10 mouse cellular contexts compared by ENCODE assay signal in the genomic region with DNA sequence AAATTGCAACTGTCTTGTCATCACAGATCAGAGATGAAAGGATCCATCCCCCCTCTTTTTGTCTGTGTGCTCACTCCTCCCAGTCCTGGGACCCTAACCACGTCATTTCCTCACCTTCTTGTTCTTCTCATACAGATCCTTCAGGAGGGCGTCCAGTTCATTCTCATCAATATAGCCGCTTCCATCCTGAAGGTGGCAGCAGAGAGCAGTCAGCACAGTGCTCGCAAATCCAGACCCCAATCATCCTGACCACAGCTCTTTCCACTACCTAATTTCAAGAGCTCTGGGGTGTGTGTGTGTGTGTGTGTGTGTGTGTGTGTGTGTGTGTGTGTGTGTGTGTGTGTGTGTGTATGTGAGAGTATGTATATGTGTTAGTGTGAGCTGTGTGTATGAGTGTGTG. TPM values are rescaled to one million over a fixed set of nuclear protein-coding genes. Genes with fewer than 3 reads are reported as not detected.
DNase-seq lines count a peak whose midpoint lies in the region; ATAC-seq and TF ChIP-seq lines count a peak whose summit lies in the region.
"Had no signal": no experiment of that assay in that cellular context is flagged by ENCODE, and none has a peak within 500 bp of the region (broad histone marks: within the 10 kb centered on the region; RNA-seq: fewer than 3 reads in every experiment).

No protein-coding gene starts in this region.

- no peaks in the 10 kb centered on the region for H3K36me3 ChIP-seq in thymus, adult 2 months (ENCODE audit: control insufficient read depth, insufficient read depth, low read length)
- H3K36me3 ChIP-seq in embryonic facial prominence, embryonic 11.5 days (replicated peaks; ENCODE audit: control insufficient read depth, insufficient read depth, low read depth, low read length) = no peaks in the 10 kb centered on the region
- H3K36me3 ChIP-seq in hindbrain, postnatal 0 days (ENCODE audit: insufficient read depth, low read length) = no peaks in the 10 kb centered on the region
- H3K36me3 ChIP-seq in limb, embryonic 11.5 days (ENCODE audit: control insufficient read depth, insufficient read depth, low read length) = no peaks in the 10 kb centered on the region
- H3K36me3 ChIP-seq in neural tube, embryonic 12.5 days = no peaks in the 10 kb centered on the region
- H3K36me3 ChIP-seq: heart, embryonic 13.5 days; stomach, embryonic 15.5 days had no signal

- no peak overlapping the region for H3K27ac ChIP-seq in thymus, adult 2 months (ENCODE audit: control insufficient read depth, insufficient read depth, low read length)
- no peak overlapping the region for H3K27ac ChIP-seq in bone marrow, adult 2 months (ENCODE audit: control insufficient read depth, insufficient read depth, low read depth, low read length, poor library complexity)
- no peak overlapping the region for H3K27ac ChIP-seq in embryonic facial prominence, embryonic 11.5 days (replicated peaks; ENCODE audit: low read depth, low read length)
- H3K27ac ChIP-seq in hindbrain, postnatal 0 days = no peak overlapping the region
- no peak overlapping the region for H3K27ac ChIP-seq in limb, embryonic 11.5 days (replicated peaks; ENCODE audit: low read depth, low read length)
- H3K27ac ChIP-seq in neural tube, embryonic 12.5 days = no peak overlapping the region
- H3K27ac ChIP-seq: heart, embryonic 13.5 days; stomach, embryonic 15.5 days had no signal

- no peak for TF ChIP-seq CTCF in thymus, adult 2 months (IDR thresholded peaks at IDR 0.05; ENCODE audit: borderline replicate concordance, control insufficient read depth, extremely low read depth, insufficient read depth, low read length, poor library complexity)
- TF ChIP-seq CTCF in bone marrow, adult 2 months (IDR thresholded peaks at IDR 0.05; ENCODE audit: control insufficient read depth, insufficient read depth, low read length) = peak; percentile 78
- peak; percentile 92 for TF ChIP-seq CTCF in hindbrain, postnatal 0 days (IDR thresholded peaks at IDR 0.05; ENCODE audit: low read depth)

- no peak for TF ChIP-seq POLR2A in thymus, adult 2 months (IDR thresholded peaks at IDR 0.05; ENCODE audit: control insufficient read depth, extremely low read depth, insufficient read depth, low read length, poor library complexity)
- no peak for TF ChIP-seq POLR2A in bone marrow, adult 2 months (IDR thresholded peaks at IDR 0.05; ENCODE audit: borderline replicate concordance, control insufficient read depth, low read depth, low read length)

- H3K9me3 ChIP-seq in embryonic facial prominence, embryonic 11.5 days (replicated peaks; ENCODE audit: control insufficient read depth, low read length) = no peaks in the 10 kb centered on the region
- no peaks in the 10 kb centered on the region for H3K9me3 ChIP-seq in hindbrain, postnatal 0 days (ENCODE audit: low read length)
- H3K9me3 ChIP-seq in limb, embryonic 11.5 days (ENCODE audit: control insufficient read depth, low read length) = no peaks in the 10 kb centered on the region
- no peaks in the 10 kb centered on the region for H3K9me3 ChIP-seq in neural tube, embryonic 12.5 days
- H3K9me3 ChIP-seq: heart, embryonic 13.5 days; stomach, embryonic 15.5 days had no signal

- no peak overlapping the region for H3K9ac ChIP-seq in embryonic facial prominence, embryonic 11.5 days (replicated peaks; ENCODE audit: low read length)
- H3K9ac ChIP-seq in hindbrain, postnatal 0 days (replicated peaks; ENCODE audit: low read length) = no peak overlapping the region
- no peak overlapping the region for H3K9ac ChIP-seq in limb, embryonic 11.5 days (ENCODE audit: low read length)
- no peak overlapping the region for H3K9ac ChIP-seq in neural tube, embryonic 12.5 days
- H3K9ac ChIP-seq: heart, embryonic 13.5 days; stomach, embryonic 15.5 days had no signal

- 0 out of 2 replicates have a peak, but pooled peaks have one; percentile 48 for ATAC-seq in embryonic facial prominence, embryonic 11.5 days (replicated peaks; ENCODE audit: insufficient number of reproducible peaks, low FRiP score, low TSS enrichment, low read depth)
- ATAC-seq in hindbrain, postnatal 0 days = peak; percentile 65; the same call in 1 of the 2 replicates
- ATAC-seq in limb, embryonic 11.5 days (ENCODE audit: insufficient number of reproducible peaks, low FRiP score, low TSS enrichment, low read depth) = no peak
- ATAC-seq in neural tube, embryonic 12.5 days (ENCODE audit: low FRiP score, low read depth) = 0 out of 2 replicates have a peak, but pooled peaks have one; percentile 44
- ATAC-seq in erythroid progenitor cell, adult 5-6 weeks (replicated peaks; ENCODE audit: low FRiP score, poor library complexity, severe bottlenecking) = no peak

- 1% methylated on average over 4 of the region's 4 CpGs for WGBS in thymus, adult 2 months
- 0% methylated on average over 4 of the region's 4 CpGs for WGBS in bone marrow, adult 2 months
- WGBS in embryonic facial prominence, embryonic 11.5 days = 0% methylated on average over 4 of the region's 4 CpGs
- WGBS in hindbrain, postnatal 0 days = under 1% methylated on average over 4 of the region's 4 CpGs
- WGBS in limb, embryonic 11.5 days = 1% methylated on average over 4 of the region's 4 CpGs
- under 1% methylated on average over 4 of the region's 4 CpGs for WGBS in neural tube, embryonic 12.5 days

- H3K27me3 ChIP-seq in thymus, adult 2 months (ENCODE audit: control insufficient read depth, insufficient read depth, low read length) = no peaks in the 10 kb centered on the region; the same call in 1 of the 2 replicates
- H3K27me3 ChIP-seq in embryonic facial prominence, embryonic 11.5 days (ENCODE audit: control insufficient read depth, insufficient read depth, low read length) = no peaks in the 10 kb centered on the region
- no peaks in the 10 kb centered on the region for H3K27me3 ChIP-seq in hindbrain, postnatal 0 days (ENCODE audit: insufficient read depth, low read length)
- no peaks in the 10 kb centered on the region for H3K27me3 ChIP-seq in limb, embryonic 11.5 days (ENCODE audit: control insufficient read depth, insufficient read depth, low read length)
- H3K27me3 ChIP-seq in neural tube, embryonic 12.5 days (replicated peaks) = no peaks in the 10 kb centered on the region
- H3K27me3 ChIP-seq: stomach, embryonic 15.5 days had no signal

- H3K4me3 ChIP-seq in thymus, adult 2 months (ENCODE audit: control insufficient read depth, insufficient read depth, low read length) = no peak overlapping the region
- no peak overlapping the region for H3K4me3 ChIP-seq in bone marrow, adult 2 months (replicated peaks; ENCODE audit: control insufficient read depth, low read depth, low read length)
- H3K4me3 ChIP-seq in embryonic facial prominence, embryonic 11.5 days (ENCODE audit: low read depth, low read length) = no peak overlapping the region
- H3K4me3 ChIP-seq in hindbrain, postnatal 0 days (ENCODE audit: low read length) = no peak overlapping the region
- no peak overlapping the region for H3K4me3 ChIP-seq in limb, embryonic 11.5 days (ENCODE audit: low read depth, low read length)
- H3K4me3 ChIP-seq in neural tube, embryonic 12.5 days = no peak overlapping the region
- H3K4me3 ChIP-seq: heart, embryonic 13.5 days; stomach, embryonic 15.5 days had no signal

- peak; percentile 41 for DNase-seq in thymus, adult 2 months
- DNase-seq in thymus, adult 18-20 months = no peak
- peak; percentile 75 for DNase-seq in embryonic facial prominence, embryonic 11.5 days (ENCODE audit: low spot score)
- peak; percentile 82 for DNase-seq in hindbrain, postnatal 0 days (ENCODE audit: low spot score)
- peak; percentile 80 for DNase-seq in limb, embryonic 11.5 days (ENCODE audit: low spot score)

- no peaks in the 10 kb centered on the region for H3K4me1 ChIP-seq in thymus, adult 2 months (replicated peaks; ENCODE audit: control insufficient read depth, insufficient read depth, low read length)
- no peaks in the 10 kb centered on the region for H3K4me1 ChIP-seq in bone marrow, adult 2 months (ENCODE audit: control insufficient read depth, insufficient read depth, low read length)
- H3K4me1 ChIP-seq in embryonic facial prominence, embryonic 11.5 days (ENCODE audit: control insufficient read depth, insufficient read depth, low read length) = no peaks in the 10 kb centered on the region
- no peaks in the 10 kb centered on the region for H3K4me1 ChIP-seq in hindbrain, postnatal 0 days (ENCODE audit: insufficient read depth, low read length)
- no peaks in the 10 kb centered on the region for H3K4me1 ChIP-seq in limb, embryonic 11.5 days (ENCODE audit: control insufficient read depth, insufficient read depth, low read length)
- H3K4me1 ChIP-seq in neural tube, embryonic 12.5 days = no peaks in the 10 kb centered on the region
- H3K4me1 ChIP-seq: stomach, embryonic 15.5 days had no signal

- no peak overlapping the region for H3K4me2 ChIP-seq in embryonic facial prominence, embryonic 11.5 days (ENCODE audit: low read depth, low read length)
- no peak overlapping the region for H3K4me2 ChIP-seq in hindbrain, postnatal 0 days (ENCODE audit: low read depth, low read length)
- H3K4me2 ChIP-seq in limb, embryonic 11.5 days (ENCODE audit: low read depth, severe bottlenecking) = no peak overlapping the region
- H3K4me2 ChIP-seq in neural tube, embryonic 12.5 days (replicated peaks) = no peak overlapping the region
- H3K4me2 ChIP-seq: heart, embryonic 13.5 days; stomach, embryonic 15.5 days had no signal

RNA-seq across cellular contexts. Expression of a gene that starts 22.5 kb away (rescaled TPM):
- polyA plus RNA-seq in thymus, adult 2 months (2012; rRNA removed) = 0.73 and 0.84 TPM in 2 replicates
- 4.2 TPM in 1 of 2 replicates, not detected in the other for polyA plus RNA-seq in bone marrow, adult 2 months (2011; ENCODE audit: insufficient read depth, insufficient read length, low replicate concordance, missing spikeins)
- polyA plus RNA-seq in embryonic facial prominence, embryonic 11.5 days (2014; fragmentation: Nextera tagmentation; extraction: Ambion mirVana) = 5.0 and 6.6 TPM in 2 replicates
- 50.8 and 66.2 TPM in 2 replicates for total RNA-seq in hindbrain, postnatal 0 days (2014; rRNA removed)
- polyA plus RNA-seq in hindbrain, postnatal 0 days (2015; fragmentation: Nextera tagmentation; extraction: Ambion mirVana) = 166 and 168 TPM in 2 replicates
- 30.2 and 40.6 TPM in 2 replicates for polyA plus RNA-seq in limb, embryonic 11.5 days (2014; fragmentation: Nextera tagmentation; extraction: Ambion mirVana)
- 5.3 and 7.7 TPM in 2 replicates for polyA plus RNA-seq in neural tube, embryonic 12.5 days (2016; fragmentation: Nextera tagmentation; extraction: Ambion mirVana)
- not detected in 2 replicates for total RNA-seq in erythroid progenitor cell, adult 5-6 weeks (2015; ENCODE audit: low replicate concordance)
- total RNA-seq in erythroid progenitor cell, adult 5-6 weeks (2017; ENCODE audit: low replicate concordance) = not detected in 2 replicates

RNA-seq across cellular contexts. Expression of a gene that starts 43.0 kb away (rescaled TPM):
- not detected in 2 replicates for polyA plus RNA-seq in thymus, adult 2 months (2012; rRNA removed)
- polyA plus RNA-seq in bone marrow, adult 2 months (2011; ENCODE audit: insufficient read depth, insufficient read length, low replicate concordance, missing spikeins) = not detected in 2 replicates
- not detected in 2 replicates for polyA plus RNA-seq in embryonic facial prominence, embryonic 11.5 days (2014; fragmentation: Nextera tagmentation; extraction: Ambion mirVana)
- total RNA-seq in hindbrain, postnatal 0 days (2014; rRNA removed) = not detected in 2 replicates
- not detected in 2 replicates for polyA plus RNA-seq in hindbrain, postnatal 0 days (2015; fragmentation: Nextera tagmentation; extraction: Ambion mirVana)
- polyA plus RNA-seq in limb, embryonic 11.5 days (2014; fragmentation: Nextera tagmentation; extraction: Ambion mirVana) = not detected in 2 replicates
- not detected in 2 replicates for polyA plus RNA-seq in neural tube, embryonic 12.5 days (2016; fragmentation: Nextera tagmentation; extraction: Ambion mirVana)
- total RNA-seq in erythroid progenitor cell, adult 5-6 weeks (2015; ENCODE audit: low replicate concordance) = not detected in 2 replicates
- total RNA-seq in erythroid progenitor cell, adult 5-6 weeks (2017; ENCODE audit: low replicate concordance) = not detected in 2 replicates
- polyA plus RNA-seq: heart, embryonic 13.5 days; stomach, embryonic 15.5 days had no signal

RNA-seq across cellular contexts. Expression of a gene that starts 44.5 kb away (rescaled TPM):
- 0.12 TPM in 1 of 2 replicates, not detected in the other for polyA plus RNA-seq in thymus, adult 2 months (2012; rRNA removed)
- not detected in 2 replicates for polyA plus RNA-seq in bone marrow, adult 2 months (2011; ENCODE audit: insufficient read depth, insufficient read length, low replicate concordance, missing spikeins)
- not detected in 2 replicates for polyA plus RNA-seq in embryonic facial prominence, embryonic 11.5 days (2014; fragmentation: Nextera tagmentation; extraction: Ambion mirVana)
- not detected in 2 replicates for total RNA-seq in hindbrain, postnatal 0 days (2014; rRNA removed)
- polyA plus RNA-seq in hindbrain, postnatal 0 days (2015; fragmentation: Nextera tagmentation; extraction: Ambion mirVana) = not detected in 2 replicates
- polyA plus RNA-seq in limb, embryonic 11.5 days (2014; fragmentation: Nextera tagmentation; extraction: Ambion mirVana) = not detected in 2 replicates
- not detected in 2 replicates for polyA plus RNA-seq in neural tube, embryonic 12.5 days (2016; fragmentation: Nextera tagmentation; extraction: Ambion mirVana)
- not detected in 2 replicates for total RNA-seq in erythroid progenitor cell, adult 5-6 weeks (2015; ENCODE audit: low replicate concordance)
- not detected in 2 replicates for total RNA-seq in erythroid progenitor cell, adult 5-6 weeks (2017; ENCODE audit: low replicate concordance)
- polyA plus RNA-seq: heart, embryonic 13.5 days; stomach, embryonic 15.5 days had no signal

Comparison
In these comparisons a context has a peak if more than half of its experiments do, and no peak if none do; other contexts are left out.
1. DNase-seq: peak in thymus, adult 2 months (single experiment), embryonic facial prominence, embryonic 11.5 days (single experiment), hindbrain, postnatal 0 days (single experiment) and limb, embryonic 11.5 days (single experiment); none in thymus, adult 18-20 months (0 of 2).
2. ATAC-seq: peak in embryonic facial prominence, embryonic 11.5 days (single experiment), hindbrain, postnatal 0 days (single experiment) and neural tube, embryonic 12.5 days (single experiment); none in limb, embryonic 11.5 days (single experiment) and erythroid progenitor cell, adult 5-6 weeks (single experiment).